Mouse (Mus musculus): Measurements from ENCODE around the gene Serpinb6c. TPM values are rescaled to one million over a fixed set of nuclear protein-coding genes. Genes with fewer than 3 reads are reported as not detected.

The Serpinb6c gene
- polyA plus RNA-seq, 1 experiment, result 7.7 TPM

DNA sequence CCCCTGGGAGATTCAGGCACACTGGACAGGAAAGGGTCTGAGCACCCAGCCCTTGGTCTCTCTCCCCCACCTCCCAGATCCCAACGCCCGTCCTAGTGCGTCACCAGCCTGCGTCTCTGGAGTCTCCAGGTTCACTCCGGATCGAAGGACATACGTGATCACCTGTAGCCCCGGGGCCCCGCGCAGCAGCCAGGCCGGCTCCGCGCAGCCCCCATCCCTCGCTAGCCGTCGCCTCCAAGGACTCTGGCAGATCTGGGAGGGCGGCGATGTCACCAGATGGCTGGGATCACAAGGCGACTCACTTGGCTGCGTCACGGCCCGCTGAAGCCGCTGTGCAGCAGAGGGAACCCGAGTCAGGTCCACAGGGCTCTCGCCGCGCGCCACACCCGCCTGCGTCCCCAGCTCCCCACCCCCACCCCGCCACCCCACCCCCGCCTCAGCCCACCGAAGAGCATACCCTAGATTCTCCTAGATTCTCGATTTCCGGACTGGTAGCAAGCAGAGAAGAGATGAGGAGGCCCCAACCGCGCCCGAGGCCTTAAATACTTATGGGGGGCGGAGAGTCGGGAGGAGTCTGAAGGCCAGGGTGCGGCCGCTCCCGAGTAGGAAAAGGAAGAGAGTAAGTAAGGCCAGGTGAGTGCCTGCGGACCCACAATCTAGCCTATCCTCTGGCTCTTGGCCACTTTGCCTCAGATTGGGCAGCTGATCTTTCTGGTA is 30.1 kb upstream of the Serpinb6c start:
- WGBS, result 3% methylated on average over 44 of the region's 44 CpGs
- H3K4me1 ChIP-seq (ENCODE audit: control insufficient read depth, insufficient read depth, low read length), result no peaks in the 10 kb centered on the region
- peak overlapping the region; percentile 34 for H3K4me3 ChIP-seq (replicated peaks; ENCODE audit: control insufficient read depth, low read depth, low read length)
- H3K27ac ChIP-seq (ENCODE audit: control insufficient read depth, insufficient read depth, low read depth, low read length, poor library complexity), result peak overlapping the region; percentile 55
- TF ChIP-seq CTCF (IDR thresholded peaks at IDR 0.05; ENCODE audit: control insufficient read depth, insufficient read depth, low read length), result no peak
- no peak for TF ChIP-seq POLR2A (IDR thresholded peaks at IDR 0.05; ENCODE audit: borderline replicate concordance, control insufficient read depth, low read depth, low read length)

DNA sequence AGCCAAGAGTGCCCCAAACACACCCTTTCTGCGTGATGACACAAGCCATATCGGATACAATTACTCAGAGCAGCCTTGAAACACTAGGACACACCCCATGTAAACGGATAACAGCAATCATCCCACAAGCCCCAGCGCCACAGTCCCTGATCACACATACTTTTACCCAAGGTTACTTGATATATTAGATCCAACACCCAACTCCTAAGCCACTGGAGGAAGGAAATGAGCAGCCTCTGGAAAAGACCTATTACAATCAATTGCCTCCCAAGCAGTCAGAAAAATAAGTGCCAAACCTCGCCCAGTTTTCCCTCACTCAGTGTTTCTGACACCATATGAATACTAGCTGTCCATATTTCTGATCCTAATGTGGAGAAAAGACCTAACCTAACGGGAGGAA is 29.2 kb upstream of the Serpinb6c start:
- WGBS, result 80% methylated on average over 6 of the region's 6 CpGs
- Histone ChIP-seq H3K27ac (ENCODE audit: control insufficient read depth, insufficient read depth, low read depth, low read length, poor library complexity) (no peak overlapping the region), H3K4me3 (replicated peaks; ENCODE audit: control insufficient read depth, low read depth, low read length) (no peak overlapping the region), H3K4me1 (ENCODE audit: control insufficient read depth, insufficient read depth, low read length) (no peaks in the 10 kb centered on the region)
- TF ChIP-seq CTCF (IDR thresholded peaks at IDR 0.05; ENCODE audit: control insufficient read depth, insufficient read depth, low read length), result no peak
- no peak for TF ChIP-seq POLR2A (IDR thresholded peaks at IDR 0.05; ENCODE audit: borderline replicate concordance, control insufficient read depth, low read depth, low read length)

DNA sequence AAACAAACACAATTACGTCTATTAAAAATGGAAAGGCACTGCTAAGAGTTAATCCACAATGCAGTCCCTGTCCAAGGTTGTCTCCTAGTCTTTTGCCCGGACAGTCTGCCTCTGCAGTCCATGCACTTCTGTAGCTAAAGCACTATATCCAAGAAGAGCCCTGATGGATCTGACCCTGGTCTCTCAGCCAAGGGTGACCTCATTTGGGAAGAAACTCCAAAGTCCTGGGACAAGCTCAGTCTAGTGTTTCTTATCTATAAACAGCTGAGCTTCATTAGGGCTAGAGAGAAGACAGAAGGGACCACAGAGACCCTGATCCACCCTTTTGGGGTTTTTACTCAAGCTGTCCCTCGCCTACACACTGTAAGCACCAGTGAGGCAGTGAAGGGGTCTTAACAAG is 25.4 kb upstream of the Serpinb6c start:
- Histone ChIP-seq H3K4me1 (ENCODE audit: control insufficient read depth, insufficient read depth, low read length) (no peaks in the 10 kb centered on the region), H3K4me3 (replicated peaks; ENCODE audit: control insufficient read depth, low read depth, low read length) (no peak overlapping the region), H3K27ac (ENCODE audit: control insufficient read depth, insufficient read depth, low read depth, low read length, poor library complexity) (no peak overlapping the region)
- TF ChIP-seq CTCF (IDR thresholded peaks at IDR 0.05; ENCODE audit: control insufficient read depth, insufficient read depth, low read length) (no peak), POLR2A (IDR thresholded peaks at IDR 0.05; ENCODE audit: borderline replicate concordance, control insufficient read depth, low read depth, low read length) (no peak)
- 79% methylated on average over 3 of the region's 3 CpGs for WGBS

DNA sequence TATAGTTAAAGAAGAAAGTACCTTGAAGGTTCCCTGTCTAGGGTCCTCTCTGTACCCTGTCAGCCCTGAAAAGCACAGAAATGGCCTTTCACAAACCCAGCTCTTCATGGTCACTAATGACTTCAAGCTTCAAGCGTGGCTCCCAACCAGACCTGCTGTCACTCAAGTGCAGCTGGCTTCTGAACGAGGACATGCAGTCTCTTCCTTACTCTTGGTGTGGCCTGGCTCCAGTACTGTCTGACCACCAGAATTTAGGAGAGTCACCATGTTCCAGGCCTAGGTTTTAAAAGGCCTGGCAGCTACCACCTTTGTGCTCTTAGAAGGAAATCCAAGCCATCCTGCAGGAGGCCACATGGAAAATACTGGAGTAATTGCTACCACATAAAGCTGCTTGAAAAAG is 24.8 kb upstream of the Serpinb6c start:
- WGBS, result 70% methylated on average over 2 of the region's 2 CpGs
- Histone ChIP-seq H3K4me3 (replicated peaks; ENCODE audit: control insufficient read depth, low read depth, low read length) (no peak overlapping the region), H3K27ac (ENCODE audit: control insufficient read depth, insufficient read depth, low read depth, low read length, poor library complexity) (no peak overlapping the region), H3K4me1 (ENCODE audit: control insufficient read depth, insufficient read depth, low read length) (no peaks in the 10 kb centered on the region)
- no peak for TF ChIP-seq POLR2A (IDR thresholded peaks at IDR 0.05; ENCODE audit: borderline replicate concordance, control insufficient read depth, low read depth, low read length)
- TF ChIP-seq CTCF (IDR thresholded peaks at IDR 0.05; ENCODE audit: control insufficient read depth, insufficient read depth, low read length), result no peak

DNA sequence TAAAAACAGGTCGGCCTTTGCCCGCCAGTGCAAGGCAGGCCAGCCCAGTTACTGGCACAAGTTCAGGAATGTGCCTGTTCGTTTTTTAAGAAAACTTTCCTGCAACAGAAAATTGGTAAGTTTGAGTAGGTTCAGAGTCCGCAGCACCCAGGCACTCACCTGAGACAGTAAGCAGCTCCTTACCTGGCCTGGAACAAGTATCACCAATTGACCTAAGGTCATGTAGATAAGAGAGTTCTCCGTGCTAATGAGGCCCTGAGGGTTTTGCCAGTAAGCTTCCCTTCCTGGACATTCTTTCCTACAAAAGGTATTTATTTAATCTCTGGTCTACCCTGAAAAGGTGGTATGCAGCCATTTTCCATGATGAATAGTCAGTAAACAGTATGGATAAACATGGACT is 16.2 kb upstream of the Serpinb6c start:
- H3K27ac ChIP-seq (ENCODE audit: control insufficient read depth, insufficient read depth, low read depth, low read length, poor library complexity), result no peak overlapping the region
- H3K4me3 ChIP-seq (replicated peaks; ENCODE audit: control insufficient read depth, low read depth, low read length), result no peak overlapping the region
- TF ChIP-seq CTCF (IDR thresholded peaks at IDR 0.05; ENCODE audit: control insufficient read depth, insufficient read depth, low read length), result no peak
- TF ChIP-seq POLR2A (IDR thresholded peaks at IDR 0.05; ENCODE audit: borderline replicate concordance, control insufficient read depth, low read depth, low read length), result no peak
- WGBS, result 87% methylated on average over 5 of the region's 5 CpGs
- H3K4me1 ChIP-seq (ENCODE audit: control insufficient read depth, insufficient read depth, low read length), result no peaks in the 10 kb centered on the region

DNA sequence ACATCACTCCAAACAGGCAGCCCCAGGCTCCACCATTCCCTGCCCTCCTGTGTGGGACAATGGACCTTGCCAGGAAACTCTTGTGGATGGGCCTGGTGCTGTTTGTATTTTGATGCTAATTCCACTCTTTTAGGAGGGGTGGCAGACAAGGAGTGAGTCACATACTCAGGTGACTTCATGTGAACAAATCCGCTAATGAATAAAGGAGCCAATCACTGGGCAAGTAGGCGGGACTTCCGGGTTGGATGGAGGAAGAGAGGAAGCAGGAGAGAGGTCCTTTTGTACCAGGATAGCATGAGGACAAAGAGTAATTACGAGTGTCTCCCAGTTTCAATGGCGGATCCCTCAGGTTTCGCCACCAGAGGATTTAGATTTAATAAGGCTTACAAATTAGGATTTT is 15.5 kb upstream of the Serpinb6c start:
- no peaks in the 10 kb centered on the region for H3K4me1 ChIP-seq (ENCODE audit: control insufficient read depth, insufficient read depth, low read length)
- TF ChIP-seq POLR2A (IDR thresholded peaks at IDR 0.05; ENCODE audit: borderline replicate concordance, control insufficient read depth, low read depth, low read length) (no peak), CTCF (IDR thresholded peaks at IDR 0.05; ENCODE audit: control insufficient read depth, insufficient read depth, low read length) (no peak)
- no peak overlapping the region for H3K4me3 ChIP-seq (replicated peaks; ENCODE audit: control insufficient read depth, low read depth, low read length)
- no peak overlapping the region for H3K27ac ChIP-seq (ENCODE audit: control insufficient read depth, insufficient read depth, low read depth, low read length, poor library complexity)
- 84% methylated on average over 6 of the region's 6 CpGs for WGBS

DNA sequence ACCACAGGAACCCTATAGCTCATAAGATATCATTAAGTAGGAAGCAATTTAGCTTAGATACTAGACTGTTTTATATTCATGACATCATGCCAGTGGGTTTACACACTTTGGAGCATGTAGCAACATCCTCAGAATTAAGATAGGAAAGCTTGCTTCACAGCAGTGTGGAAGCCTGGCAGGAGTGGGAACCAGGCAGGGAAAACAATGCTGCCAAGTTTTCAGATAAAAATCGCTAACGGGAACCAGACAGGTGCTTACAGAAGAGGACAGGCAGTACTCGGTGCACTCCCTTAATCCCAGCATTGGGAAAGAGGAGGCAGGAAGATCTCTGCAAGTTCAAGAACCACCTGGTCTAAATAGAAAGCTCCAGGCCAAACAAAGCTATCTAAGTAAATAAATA is 1.3 kb upstream of the Serpinb6c start:
- H3K4me3 ChIP-seq (replicated peaks; ENCODE audit: control insufficient read depth, low read depth, low read length), result no peak overlapping the region
- H3K27ac ChIP-seq (ENCODE audit: control insufficient read depth, insufficient read depth, low read depth, low read length, poor library complexity), result no peak overlapping the region
- WGBS, result 75% methylated on average over 3 of the region's 3 CpGs
- TF ChIP-seq POLR2A (IDR thresholded peaks at IDR 0.05; ENCODE audit: borderline replicate concordance, control insufficient read depth, low read depth, low read length) (no peak), CTCF (IDR thresholded peaks at IDR 0.05; ENCODE audit: control insufficient read depth, insufficient read depth, low read length) (no peak)
- no peaks in the 10 kb centered on the region for H3K4me1 ChIP-seq (ENCODE audit: control insufficient read depth, insufficient read depth, low read length)

DNA sequence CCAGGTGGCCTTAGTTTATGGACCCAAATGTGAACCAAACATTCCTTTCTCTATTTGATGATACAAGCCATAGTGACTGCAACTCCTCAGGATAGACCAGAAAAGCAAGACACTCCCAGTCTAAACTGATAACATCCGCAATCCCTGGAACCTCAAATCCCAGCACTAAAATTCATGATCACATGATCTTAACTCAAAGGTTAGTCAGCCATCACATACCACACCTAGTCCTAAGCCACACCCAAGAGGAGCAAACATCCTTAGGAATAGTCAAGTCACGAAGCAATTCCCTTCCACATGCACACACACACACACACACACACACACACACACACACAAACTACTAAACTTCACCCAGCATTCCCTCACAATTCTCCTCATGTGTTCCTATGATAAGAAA is 2.2 kb downstream of the Serpinb6c start:
- H3K27ac ChIP-seq (ENCODE audit: control insufficient read depth, insufficient read depth, low read depth, low read length, poor library complexity), result no peak overlapping the region
- WGBS, result 69% methylated on average over 2 of the region's 2 CpGs
- TF ChIP-seq CTCF (IDR thresholded peaks at IDR 0.05; ENCODE audit: control insufficient read depth, insufficient read depth, low read length) (no peak), POLR2A (IDR thresholded peaks at IDR 0.05; ENCODE audit: borderline replicate concordance, control insufficient read depth, low read depth, low read length) (no peak)
- no peaks in the 10 kb centered on the region for H3K4me1 ChIP-seq (ENCODE audit: control insufficient read depth, insufficient read depth, low read length)
- H3K4me3 ChIP-seq (replicated peaks; ENCODE audit: control insufficient read depth, low read depth, low read length), result no peak overlapping the region

DNA sequence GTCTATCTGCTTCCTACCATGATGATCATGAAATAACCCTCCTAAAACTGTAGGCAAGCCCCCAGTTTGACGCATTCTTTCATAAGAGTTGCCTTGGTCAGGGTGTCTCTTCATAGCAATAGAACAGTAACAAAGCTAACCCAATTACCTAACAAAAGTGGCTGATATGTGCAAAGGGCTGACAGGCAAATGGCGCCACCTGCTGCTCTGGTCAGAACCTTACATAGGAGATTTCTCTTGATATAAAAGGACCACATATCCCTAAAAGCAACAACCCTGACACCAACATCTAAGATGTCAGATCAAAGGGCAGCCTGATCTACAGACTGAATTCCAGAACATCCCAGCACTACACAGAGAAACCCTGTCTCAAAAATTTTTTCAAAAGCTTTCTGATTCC is 11.3 kb downstream of the Serpinb6c start:
- 42% methylated on average over 2 of the region's 2 CpGs for WGBS
- no peak overlapping the region for H3K27ac ChIP-seq (ENCODE audit: control insufficient read depth, insufficient read depth, low read depth, low read length, poor library complexity)
- no peaks in the 10 kb centered on the region for H3K4me1 ChIP-seq (ENCODE audit: control insufficient read depth, insufficient read depth, low read length)
- TF ChIP-seq CTCF (IDR thresholded peaks at IDR 0.05; ENCODE audit: control insufficient read depth, insufficient read depth, low read length) (peak; percentile 35; the same call in 1 of the 2 replicates), POLR2A (IDR thresholded peaks at IDR 0.05; ENCODE audit: borderline replicate concordance, control insufficient read depth, low read depth, low read length) (no peak)
- H3K4me3 ChIP-seq (replicated peaks; ENCODE audit: control insufficient read depth, low read depth, low read length), result no peak overlapping the region
